Mouse (Mus musculus): ENCODE results near the gene Sox6.

Gene Sox6

DNA sequence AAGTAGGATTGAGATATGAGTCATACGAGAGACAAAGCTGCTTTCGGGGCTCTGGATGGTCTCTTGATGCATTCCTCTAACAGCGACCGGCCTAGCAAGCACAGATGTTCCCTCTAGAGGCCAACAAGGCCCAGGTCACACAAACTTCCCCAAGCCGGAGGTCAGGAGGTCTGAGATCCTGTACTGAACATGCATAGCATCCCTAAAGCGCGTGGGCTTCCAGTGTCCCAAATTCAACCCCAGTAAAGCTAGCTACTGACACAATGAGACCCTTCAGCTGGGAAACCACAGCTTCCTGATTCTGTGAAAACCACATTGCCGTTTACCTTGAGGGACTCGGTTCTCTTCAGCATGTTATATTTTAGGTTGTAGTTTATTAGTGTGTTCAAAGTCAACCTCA lies 499.6 kb downstream of the Sox6 start:
- DNase-seq = no peak

DNA sequence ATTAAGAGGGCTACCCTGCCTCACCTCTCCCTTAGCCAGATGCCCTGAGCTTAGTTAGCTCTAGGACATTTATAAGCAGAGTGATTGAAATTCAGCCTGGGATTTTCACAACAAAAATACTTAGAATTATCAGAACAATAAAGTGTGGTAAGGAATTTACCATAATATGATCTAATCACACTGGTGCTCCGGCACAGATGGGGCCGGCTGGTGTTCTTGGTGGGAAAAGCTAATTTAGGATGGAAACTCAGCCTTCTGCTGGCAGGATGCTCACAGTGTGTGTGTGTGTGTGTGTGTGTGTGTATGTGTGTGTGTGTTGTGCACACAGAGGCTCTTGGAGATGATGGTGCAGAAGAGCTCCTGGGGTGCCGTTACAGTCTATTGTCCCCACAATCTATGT lies 501.0 kb downstream of the Sox6 start:
- DNase-seq = no peak

DNA sequence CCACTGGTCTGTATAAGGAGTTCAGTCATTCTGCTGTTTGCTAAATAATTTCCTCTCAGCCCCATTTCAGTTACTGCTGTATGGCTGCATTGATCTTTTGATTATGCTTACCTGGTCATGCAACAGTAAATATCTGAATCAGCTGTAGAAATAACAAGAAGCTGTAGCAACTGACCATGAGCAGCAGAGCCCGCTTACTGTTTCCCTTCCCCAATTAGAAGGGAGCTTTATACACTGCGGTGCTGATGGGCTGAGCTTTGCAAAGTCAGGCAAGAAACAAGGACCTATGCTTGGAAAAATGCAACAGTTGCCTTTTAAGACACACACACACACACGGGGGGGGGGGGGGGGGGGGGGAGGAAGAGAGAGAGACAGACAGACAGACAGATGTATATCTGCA lies 502.1 kb downstream of the Sox6 start:
- no peak for DNase-seq

DNA sequence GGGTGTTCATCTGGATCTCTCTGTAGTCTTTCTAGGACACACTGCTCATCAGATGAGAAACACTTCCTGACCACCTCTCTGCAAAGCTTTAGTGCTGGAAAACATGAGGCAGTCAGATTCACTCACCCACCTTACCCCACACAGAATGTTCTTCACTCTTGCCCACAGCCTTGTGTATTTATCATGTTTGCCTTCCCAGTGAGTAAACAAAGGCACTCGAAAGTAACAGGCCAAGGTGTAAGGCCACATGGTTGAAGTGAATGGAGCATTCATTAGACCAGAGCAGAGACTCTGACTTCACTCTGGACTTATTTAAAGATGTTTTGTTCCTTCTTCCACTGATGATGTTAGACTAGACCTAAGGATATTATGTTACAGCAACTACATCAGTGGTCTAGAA lies 506.7 kb downstream of the Sox6 start:
- DNase-seq = no peak

DNA sequence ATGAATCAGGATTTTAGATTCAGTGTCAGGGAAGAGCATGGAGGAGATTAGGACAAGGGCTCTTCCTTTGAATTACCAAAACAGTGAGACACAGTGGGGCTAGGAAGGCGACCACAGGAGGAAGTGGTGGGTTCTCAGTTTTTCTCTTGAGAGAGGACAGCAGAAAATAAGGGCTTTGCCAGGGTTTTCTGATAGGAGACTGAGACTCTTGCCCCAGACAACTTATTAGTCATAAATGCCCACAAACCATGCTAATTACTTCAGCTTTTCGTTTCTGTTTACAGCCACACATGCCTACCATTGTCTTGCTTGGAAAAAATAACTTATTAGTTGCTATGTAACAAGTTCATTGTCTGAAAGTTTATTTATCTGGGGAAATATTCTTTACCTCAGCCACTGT lies 507.4 kb downstream of the Sox6 start:
- no peak for DNase-seq

DNA sequence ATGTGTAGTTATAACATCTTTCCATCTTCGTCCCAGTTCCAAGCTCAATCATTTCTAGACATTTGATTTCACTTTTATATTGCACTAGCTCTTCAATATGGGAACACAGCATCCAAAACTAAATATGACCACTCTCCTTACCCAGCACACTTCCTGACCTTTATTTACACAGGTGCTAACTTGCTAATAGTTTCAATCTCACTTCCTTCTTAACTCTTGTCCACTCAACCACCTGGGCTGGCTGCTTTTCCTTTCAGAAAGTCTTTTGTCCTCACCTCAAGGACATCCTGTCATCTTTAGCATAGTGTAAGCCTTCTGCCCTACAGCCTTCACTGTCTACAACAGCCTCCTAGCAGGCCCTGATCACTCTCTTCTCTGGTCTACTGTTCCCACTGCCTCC lies 520.9 kb downstream of the Sox6 start:
- DNase-seq = no peak

DNA sequence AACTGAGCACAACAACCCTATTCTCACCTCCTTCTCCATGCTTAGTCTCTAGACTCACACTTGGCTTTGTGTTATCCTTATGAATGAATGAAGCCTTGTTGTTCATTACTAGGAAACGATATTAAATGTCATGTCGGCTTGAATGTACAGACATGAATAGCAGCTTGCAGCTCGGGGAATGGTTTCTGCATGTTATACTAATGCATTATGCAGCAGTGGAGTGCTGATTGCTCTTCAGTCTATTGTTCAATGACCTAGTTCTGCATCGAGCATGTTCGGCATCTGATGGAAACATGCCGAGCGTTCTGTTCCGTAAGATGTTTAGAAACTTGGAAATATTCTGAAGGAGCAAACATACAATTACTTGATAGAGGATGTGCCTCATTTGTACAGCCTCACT lies 524.9 kb downstream of the Sox6 start:
- DNase-seq = no peak

DNA sequence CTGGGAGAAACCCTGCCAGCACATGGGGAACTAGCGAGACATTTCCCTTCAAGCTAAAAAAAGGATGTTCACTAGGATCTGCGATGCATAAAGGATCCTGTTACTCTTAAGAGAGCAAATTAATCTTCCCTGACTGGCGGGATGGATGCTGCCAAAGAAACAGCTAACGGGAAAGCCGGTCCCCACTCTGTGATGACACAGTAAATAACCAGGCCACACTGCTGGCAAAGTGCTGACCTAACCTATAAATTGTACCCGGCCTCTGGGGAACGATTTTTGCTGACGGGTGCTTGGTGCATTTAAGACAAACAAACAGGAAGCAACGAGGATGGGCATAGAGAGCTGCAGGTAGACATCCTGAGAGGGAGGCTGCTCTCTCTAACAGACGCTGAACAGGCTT lies 526.8 kb downstream of the Sox6 start:
- no peak for DNase-seq

DNA sequence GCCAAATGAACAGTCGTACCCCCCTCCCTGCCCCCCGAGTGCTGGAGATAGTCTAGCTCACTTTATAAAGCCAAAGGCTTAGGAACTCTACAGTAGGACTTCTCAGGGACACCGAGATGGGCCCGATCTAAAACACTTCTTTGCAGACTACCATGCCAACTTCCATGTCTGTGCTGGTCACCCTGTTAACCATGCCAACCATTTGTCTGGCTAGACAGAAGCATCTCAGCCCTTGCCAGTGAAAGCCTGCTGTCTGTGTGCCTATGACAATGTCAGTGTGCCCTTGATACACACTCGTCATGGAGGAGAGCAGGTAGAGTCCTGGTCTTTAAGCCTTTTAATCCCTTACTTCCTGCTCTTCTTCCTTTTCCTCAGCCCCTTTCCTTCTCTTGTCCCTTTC lies 527.5 kb downstream of the Sox6 start:
- no peak for DNase-seq

DNA sequence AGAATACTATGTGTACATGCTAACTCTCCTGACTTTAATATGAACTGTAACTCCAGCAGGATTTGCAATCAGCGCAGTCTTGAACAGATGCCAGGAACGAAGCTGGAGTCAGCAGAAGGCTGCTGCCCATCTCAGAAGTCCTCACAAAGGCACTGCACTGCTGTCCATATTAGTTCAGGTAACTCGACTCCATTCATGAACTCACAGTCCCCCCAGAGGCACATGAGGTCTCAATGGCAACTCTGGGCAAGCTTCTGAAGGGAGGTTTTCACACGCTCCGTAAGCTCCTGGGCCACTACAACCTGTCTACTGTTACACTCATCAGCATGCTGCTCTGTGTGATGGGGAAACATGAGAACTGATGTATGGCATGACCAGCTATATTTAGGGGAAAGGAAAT lies 528.6 kb downstream of the Sox6 start:
- DNase-seq = no peak

DNA sequence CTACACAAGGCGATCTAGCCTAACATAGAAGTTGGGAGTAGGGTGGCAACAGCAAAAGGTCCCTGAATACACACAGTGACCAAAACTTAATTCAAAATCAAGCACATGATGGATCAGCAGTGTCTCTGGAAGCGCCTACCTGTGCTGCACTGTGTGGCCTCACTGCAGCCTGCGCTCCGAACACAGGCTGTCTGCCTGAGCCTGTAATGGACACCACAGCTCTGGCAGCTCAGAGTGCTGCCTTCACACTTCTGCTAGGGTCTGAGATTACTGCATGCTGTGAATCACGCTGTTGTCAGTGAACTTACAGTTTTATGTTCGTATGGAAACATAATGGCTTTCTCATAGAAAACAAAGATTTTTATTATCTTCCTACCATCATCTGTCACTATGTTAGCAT lies 532.2 kb downstream of the Sox6 start:
- no peak for DNase-seq

DNA sequence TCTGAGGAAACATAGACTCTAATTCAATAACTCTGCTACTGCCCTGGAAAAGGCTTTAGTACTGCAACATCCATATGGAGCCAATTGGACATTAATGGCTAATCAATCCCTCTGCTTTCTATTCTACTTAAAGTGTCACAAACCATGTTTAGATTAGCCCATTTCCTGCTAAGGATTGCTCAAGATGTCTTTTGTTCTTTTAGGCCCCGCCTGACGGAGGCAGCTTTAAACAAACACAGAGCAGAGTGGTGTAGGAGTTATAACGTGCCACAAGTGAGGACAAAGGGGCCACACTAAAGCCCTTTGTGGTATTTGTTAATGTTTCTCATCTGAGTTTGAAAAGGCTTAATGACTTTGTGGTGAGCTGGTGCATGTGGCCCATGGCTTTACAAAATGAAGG lies 537.1 kb downstream of the Sox6 start:
- DNase-seq = no peak

DNA sequence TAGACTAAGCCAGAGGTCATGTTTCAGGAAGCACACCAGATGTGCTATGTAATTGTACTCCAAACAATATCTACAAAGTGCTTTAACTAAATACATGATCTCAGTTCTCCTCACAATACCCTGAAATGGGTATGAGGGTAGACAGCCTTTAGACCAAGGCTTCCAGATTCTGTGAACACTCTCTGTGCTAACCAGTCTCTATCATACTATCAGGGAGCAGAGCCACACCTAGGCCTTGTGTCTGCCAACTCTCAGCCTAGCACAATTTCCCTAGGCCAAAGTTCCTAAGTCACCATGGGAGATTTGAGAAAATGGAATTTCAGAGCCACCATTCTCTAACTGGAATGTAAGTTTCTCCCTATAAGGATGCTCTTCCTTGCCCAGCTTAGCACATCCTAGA lies 537.8 kb downstream of the Sox6 start:
- DNase-seq = no peak

DNA sequence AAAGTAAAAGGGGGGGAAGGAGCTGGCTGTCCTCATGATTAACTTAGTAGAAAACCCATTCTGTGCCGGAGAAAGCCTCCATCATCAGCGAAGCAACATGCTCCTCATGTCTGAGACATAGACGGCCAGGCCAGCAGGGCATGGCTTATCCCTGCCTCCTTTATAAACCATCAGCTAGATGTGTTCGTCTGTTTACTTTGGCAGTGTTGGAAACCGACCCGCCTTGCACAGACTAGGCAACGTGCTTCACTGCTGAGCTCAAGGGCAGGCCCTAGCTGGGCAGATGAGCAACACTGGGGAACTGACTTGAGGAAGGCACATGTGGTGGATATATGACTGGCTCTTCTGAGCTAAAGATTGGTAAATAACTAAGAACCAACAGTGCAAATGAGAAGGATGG lies 538.4 kb downstream of the Sox6 start:
- DNase-seq = no peak

DNA sequence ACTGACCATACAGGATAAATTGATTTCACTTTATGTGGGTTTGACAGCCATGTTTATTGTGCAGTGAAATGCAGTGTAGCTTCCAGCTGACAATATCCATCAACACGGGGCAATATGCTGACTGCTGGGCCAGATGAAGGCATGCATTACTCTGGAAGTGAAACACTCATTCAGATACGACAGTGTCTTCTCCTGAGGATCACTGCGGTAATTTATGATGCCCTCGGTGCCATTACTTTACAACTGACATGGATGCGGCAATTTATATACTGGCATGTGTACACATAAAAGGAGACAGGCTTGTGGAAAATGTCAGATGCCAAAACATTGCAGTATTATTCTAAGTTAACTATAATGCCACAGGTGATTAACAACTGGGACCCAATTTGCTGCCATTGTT lies 546.9 kb downstream of the Sox6 start:
- DNase-seq = no peak

DNA sequence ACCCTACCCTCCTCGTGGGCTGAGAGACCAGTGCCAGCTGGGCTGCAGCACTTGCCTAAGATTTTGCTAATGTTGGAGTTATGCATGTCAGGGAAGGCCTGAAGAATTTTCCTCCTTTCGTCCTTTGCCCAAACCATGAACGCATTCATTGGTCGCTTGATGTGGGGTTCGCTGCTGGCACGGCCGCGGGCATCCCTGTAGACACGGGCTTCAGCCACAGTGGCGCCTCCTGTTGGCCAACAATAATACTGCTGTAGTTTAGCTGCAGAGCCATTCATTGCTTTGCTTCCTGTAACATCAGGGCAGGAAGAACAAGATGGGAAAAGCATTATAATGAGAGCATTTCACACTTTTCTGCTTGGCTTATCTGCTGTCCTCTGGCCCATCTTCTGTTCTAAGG lies 549.0 kb downstream of the Sox6 start:
- DNase-seq = no peak

DNA sequence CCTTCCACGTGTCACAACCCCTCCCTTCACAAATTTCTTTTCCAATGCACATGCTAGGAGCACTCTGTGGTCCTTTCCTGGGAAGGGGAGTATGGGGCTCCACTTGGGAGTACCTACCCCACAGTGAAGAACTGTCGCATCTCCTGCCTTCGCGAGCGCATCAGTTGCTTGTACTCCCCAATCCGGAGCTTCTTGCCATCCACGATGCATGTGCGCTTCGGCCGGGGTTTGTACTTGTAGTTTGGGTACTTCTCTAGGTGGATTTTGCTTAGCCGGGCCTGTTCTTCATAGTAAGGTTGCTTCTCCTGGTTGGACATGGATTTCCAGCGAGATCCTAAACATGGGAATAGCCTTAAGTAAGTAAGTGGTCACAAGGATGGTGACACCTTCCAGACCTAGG lies 552.2 kb downstream of the Sox6 start:
- no peak for DNase-seq

DNA sequence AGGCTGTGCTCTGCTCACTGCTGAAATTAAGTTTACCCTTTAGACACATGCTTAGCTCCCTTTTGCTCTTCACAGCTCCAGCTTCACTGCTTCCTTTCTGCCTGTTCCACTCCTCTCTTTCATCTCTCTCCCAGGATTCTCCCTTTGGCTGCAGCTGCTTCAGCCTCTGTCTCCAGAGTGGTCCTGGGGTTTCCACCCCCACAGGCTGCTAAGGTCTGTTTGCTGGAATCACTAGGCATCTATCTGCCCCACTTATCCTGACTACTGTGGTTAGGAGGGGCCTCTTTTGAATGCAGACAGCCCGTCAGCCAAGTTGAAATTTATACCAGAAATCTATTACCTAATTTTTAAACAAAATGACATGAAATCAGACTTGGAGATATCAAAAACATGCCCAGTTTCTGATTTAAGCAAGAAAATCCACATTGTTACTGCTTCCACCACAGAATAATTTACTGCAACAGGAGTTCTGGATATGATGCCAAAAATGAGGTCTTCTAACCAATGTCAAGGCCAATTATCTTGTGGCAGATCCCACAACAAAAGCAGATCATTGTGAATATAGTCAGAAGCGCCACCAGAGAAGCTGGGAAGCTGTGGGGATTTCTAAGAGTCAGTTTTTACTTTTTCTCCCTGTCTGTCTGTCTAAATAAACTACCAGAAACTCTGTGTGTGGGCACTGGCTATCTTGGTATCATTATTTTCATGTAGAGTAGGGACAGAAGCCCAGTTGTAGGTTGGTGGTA lies 552.8 kb downstream of the Sox6 start:
- DNase-seq = no peak

DNA sequence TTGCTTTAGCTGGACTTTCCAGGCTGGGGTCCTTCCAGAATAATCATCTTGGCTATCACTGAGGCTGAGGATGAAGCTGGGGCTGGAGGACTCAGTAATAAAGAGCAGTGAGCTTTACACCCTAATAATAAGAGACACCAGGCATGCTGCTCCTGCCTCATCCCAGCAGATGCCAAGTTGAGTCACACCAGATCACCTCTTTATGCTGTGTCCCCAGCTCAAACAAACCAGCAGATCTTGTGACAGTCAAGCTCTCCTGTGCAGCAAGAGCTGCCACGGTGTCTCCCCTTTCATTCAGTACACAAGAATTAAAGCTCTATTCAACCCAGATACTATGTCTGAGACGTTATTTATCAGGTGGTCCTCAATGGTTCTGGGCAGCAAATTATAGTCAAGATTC lies 560.8 kb downstream of the Sox6 start:
- no peak for DNase-seq

DNA sequence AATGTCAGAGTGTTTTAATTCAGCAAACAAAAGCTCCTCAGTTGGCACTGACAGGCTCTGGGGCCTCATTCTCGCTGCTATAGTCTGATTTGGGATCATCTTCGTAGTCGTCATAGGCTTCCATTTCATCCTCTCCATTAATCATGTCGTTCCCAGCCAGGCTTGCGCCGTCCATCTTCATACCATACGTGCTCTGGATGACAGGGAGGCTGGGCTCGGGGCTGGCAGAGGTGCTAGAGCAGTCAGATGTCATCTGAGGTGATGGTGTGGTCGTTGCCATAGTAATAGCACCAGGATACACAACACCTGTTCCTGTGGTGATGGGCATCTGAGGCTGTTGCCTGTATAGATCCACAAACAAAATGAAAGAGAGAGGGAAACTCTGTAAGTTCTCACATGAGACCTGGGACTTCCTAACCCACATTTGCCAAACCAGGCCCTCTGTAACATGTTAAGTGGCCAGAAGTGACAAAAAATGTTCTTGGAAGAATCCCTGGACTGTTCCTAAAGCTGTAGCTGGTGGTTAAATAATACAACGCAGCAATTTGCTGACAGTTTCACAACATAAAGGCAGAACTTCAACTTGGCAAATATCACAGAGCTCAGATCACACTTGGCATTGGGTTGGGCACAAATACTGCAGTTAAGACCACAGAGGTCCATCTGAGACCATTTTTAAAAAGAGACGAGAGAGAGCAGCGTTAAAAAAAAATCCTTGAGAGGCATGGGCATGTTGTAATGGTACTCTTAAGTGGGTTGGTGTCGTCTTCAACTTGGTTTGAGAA lies 561.5 kb downstream of the Sox6 start:
- DNase-seq = no peak

DNA sequence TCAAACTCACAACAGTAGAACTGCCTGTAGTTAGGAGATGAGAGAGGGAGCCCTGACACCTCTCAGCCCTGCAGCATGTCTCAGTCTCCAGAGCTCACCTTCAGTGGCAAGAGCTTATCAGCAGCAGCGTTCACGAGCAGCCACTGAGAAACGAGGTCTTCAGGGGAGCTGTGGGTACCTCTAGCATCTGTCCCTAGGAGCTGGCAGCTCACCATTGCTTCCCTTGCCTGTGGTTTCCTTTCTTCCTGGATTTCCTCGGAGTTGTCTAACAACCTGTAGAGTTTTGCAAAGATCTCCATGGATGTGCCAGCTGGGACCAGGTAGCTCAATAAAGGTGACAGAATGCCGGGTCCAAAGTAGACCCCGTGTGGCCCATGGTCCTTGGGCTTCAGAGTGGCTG lies 563.4 kb downstream of the Sox6 start:
- no peak for DNase-seq

DNA sequence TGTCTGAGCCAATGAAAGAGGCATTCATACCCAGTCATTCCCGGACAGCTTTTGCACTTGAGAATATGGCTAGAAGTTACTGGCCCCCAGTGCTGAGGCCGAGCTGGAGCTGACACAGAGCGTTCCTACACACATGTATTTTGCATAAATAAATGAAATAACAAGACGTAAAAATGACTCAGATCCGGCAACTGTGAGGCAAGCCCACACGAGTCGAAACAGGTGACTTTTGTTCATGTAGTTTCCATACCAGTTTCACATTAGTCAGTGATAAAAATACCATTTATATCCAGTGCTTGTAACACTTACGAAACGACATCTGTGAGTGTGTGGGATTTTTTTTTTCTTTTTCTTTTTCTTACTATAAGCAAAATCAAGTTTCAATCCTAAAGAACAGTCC lies 564.5 kb downstream of the Sox6 start:
- no peak for DNase-seq

DNA sequence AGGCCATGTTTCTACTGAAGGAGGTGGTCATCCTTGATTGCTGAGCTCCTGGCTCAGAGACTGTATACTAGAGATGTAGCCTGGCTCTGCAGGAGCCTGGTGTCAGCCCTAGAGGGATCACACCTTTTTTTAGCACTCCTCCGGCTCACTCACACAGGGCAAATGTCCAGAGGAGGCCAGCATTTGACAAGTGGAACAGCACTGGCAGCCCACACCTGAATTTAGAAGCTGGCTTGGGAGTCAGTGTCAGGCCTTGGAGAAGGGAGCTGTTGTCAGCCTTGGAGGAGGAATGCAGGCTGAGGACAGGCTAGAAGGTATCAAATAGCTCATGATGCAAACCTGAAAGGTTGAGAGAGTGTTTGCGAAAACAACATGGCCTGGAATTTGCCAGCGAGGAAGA lies 565.7 kb downstream of the Sox6 start:
- DNase-seq = no peak

DNA sequence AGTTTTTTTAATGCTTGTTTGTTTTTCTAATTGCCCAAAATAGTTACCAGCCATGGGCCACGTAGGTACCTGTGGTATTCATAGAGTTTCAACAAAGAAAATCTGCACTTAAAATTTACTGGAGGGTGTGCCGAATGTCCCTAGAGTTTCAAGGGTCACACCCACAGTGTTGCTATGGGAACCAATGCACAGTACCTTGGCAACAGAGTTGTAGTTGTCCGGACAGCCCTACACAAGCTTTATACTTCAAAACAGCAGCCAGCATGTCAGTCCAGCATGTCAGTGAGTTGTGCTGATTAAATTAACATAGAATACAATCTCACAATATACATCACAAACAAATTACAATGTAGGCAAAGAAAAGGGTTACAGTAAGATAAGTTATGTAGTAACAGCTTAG lies 567.1 kb downstream of the Sox6 start:
- no peak for DNase-seq

DNA sequence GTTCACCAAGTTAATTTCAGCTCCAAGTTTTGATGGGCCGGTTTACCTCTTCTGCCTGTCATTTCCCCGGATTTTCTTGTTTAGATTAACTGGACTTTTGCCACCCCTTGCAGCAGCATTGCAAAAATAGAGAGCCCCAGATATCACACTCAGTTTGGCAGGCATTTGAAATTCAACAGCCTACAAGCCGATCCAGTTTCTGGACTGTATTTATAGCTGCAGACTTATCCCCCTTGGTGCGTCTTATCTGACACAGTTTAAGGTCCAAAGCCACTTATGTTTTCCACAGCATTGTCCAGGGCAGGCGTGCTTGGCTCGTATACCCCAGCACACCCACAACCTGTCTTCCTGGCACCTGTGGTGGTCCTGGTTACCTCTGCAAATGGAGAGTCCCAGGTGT lies 571.8 kb downstream of the Sox6 start:
- no peak for DNase-seq
